Mouse (Mus musculus) 3T3-L1 (cell line): ENCODE results near the gene Hlf.
A peak's percentile ranks its signal among the peaks of the same experiment; 100 is the strongest.

Experiments
- DNase-seq: peaks from one replicate; pipeline ENCODE4 v3.0.0-alpha.2; 2015; ENCODE audit warnings: low read depth, low spot score

Gene Hlf

DNA sequence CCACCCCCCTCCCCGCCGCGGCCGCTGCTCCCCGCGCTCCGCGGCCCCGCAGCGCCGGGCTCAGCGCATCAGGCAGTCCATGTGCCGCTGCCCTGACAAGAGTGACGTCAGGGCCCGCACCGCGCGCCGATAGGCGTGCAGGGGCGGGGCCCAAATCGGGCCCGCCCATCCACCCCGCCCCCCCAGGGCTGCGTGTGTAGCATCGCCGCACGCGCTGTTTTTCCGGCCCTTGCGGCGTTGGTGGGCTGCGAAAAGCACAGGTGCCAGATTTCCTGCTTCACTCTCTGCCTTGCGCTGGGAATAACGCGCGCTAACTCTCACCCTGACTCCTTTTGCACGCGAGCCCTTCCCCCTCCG, at the start of gene Hlf:
Gene Hlf, minus strand, starts transcription at position 79 of the 357 bp plus-strand sequence.
- peak; percentile 19 for DNase-seq

DNA sequence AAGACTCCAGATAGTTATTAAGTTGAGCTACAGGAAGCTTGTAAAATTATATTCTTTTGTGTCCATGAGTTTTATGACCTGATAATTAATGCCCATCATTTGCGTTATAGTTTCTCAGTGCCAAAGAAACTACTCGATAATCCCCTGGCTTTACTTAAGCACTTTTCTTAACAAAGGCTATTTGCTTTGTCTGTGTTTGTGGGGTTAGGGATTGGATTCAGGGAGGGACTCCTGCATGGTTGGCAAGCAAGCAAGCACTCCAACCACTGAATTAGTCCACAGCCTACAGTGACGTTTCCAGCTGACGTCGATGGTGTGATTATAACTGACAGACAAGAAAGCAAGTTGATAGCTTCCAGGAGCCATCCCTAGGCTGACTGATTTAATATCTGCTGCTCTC, 48.1 kb upstream of the Hlf start:
- no peak for DNase-seq

DNA sequence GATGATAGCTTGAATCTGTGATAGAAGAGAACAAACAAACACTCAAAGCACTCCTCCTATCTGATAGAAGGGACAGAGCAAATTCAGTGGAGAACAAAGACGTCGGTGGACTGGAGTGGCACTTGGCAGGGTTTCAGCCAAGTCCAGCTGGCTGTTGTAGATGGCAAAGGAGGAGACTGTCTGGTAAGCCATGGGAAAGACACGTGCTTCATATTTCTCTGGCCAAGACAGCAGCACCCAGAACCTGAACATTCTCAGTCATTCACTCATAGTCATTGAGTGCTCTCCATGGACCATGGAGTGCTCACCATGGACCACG, 34.5 kb upstream of the Hlf start:
- DNase-seq, result no peak

DNA sequence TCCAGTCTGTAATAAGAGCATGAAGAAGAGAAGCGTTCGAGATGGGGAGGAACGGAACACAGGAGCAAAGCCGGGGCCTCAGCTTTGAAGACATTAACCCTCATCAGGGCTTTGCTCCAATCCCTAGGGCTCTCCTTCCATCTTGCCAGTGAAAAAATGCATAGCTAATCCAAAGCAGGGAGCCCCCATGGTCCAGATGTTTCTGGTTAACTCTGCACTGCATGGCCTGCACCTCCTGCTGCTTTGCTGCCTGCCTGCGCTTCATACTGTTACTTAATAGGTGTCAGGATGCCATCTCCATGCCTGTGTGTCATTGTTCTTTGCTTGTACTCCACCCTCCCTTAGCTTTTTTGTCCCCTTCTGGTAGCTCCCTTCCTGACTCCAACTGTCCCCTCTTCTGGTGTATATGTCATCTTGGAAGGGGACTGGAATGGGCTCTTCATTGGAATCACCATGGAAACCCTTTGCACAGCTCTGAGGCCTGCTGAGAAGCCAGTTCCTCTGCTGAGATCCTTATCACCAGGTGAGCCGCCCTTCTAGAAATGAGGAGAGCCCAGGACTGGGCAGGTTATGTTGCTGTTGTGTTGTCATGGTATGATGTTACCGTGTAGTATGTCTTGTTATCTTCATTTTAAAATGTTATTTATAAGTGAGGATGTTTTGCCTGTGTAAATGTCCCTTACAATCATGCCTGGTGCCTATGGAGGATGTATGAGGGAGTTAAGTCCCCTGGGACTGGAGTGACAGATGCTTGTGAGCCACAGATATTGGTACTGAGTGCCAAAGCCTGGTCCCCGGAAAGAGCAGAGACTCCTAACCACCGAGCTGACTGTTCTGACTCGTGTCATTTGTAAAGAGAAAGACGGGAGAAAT, 33.9 kb upstream of the Hlf start:
- DNase-seq, result peak; percentile 6

DNA sequence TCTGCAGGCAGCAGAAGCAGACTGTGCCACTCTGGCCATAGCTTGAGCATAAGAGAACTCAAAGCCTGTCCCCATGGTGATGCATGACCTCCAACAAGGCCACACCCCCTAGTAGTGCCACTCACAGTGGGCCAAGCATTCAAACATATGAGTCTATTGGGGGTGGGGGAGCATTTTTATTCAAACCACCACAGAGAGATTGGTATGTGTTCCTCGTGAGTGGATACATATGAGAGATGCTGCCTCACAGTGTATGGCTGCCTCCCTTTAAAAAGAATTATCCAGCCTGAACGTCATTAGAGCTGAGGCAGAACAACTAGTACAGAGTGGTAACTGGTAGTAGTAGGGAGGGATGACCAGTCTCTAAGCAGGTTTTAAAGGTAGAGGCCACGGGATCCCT, 33.2 kb upstream of the Hlf start:
- no peak for DNase-seq

DNA sequence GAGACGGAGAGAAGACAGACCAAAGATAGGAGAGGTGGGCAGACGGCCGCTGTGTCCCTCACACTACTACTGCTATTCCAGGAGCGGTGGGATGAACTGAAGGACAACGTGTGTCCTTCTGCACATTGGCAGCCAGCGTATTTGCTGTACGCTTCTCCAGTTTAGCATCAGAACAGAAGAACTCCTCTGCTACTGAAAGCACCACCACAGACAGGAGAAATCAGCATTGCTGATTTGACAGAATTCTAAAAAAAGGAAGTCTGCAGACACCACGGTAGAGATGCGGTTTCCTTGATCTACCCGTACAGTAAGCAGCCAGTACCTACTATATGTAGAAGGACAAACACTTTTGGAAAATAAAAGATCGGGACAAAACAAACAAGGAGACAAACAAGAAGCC, 29.0 kb upstream of the Hlf start:
- DNase-seq, result no peak

DNA sequence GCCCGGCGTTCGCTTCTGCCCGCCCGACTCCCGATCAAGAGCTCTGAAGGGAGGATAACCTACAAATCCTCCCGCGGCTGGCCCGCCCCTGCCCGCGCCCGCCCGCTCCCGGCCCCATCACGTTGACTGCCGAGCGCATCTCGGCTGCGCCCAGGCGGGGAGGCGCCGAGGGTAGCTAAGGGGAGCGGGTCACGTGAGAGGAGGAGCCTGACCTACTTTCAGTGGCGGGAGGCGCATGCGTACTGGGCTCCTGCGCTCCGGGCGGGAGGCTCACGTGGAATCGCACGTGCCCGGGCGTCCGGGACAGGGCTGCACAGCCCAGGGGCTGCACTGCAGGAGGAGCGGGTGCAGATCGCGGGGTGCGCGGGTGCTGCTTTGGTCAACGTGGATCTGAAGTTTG, 27.2 kb upstream of the Hlf start:
- peak; percentile 6 for DNase-seq

DNA sequence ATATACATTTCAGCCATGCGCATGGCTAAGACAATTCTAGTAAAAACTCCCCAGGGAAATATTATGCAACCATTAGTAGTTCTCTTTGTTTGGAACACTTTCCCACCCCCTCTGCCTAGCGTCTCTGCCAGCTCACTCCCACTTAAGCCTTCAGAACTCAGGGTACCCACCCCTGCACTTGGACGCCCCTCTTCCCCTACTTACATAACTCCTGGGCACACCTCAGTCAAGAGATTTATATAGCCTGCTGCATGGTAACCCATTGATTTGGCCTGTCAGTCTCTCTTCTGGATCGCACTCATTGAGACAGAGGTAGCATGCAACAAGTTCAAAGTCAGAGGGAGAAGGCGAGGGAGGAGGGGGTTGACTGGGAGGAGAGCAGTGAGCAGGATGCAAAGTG, 26.3 kb upstream of the Hlf start:
- DNase-seq, result no peak

DNA sequence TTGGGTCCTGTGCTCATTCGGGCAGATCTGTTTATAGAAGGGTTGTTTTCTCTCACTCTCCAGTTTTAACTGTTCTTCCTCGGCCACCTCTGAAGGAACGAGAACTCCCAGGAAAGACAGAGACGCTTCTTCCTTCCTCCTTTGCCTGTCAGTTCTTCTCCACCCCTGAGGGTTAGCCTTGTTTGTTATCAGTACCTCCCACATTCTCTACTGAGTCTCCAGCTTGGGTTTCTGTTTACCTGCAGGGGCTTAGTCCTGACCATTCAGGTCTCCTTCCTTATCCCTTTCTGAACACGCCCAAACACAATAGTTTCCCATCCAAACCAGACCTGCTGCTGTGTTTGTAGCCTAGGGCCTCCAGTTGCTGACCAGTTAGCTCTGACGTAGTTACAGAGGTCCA, 8.2 kb upstream of the Hlf start:
- DNase-seq, result no peak

DNA sequence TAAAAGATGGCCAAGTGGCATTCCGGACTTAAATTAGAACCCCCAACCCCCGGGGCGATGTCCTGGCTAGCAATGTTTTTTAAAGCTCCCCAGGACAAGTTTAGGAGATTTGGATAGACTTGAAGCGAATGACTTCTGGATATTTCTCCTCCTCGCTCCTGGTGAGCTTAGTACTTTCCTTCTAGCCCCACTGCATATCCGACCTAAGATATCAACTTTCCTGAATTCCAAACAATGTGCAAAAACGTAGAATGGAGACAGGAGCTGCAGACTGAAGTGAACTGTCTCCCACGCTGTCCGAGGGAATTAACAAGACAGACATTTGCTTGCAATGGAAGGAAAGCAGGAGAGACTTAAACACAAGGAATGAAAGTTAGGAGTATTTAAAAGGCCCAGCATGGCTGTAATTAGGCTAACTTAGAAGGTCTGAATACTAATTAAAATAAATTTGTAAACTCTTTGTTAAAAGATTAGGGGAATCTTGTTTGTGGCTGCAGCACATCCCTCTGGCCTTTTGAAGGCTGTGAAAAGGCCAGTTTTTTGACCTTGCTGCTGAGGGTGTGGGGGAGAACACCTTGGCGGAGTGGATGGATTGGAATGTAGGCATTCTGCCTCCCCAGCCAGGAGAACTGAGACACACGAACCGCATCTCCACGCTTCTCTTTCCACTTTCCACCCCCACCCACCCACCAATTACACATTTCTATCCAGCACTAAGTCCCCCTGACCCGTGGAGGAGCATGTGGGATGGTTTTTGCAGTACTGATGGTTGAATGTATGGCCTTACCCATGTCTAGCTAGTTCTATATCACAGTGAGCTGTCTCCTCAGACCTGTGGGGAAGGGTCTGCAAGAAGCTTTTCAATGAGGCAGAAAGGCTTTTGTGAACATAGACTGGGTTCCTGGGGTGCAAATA, 833 bp upstream of the Hlf start:
- no peak for DNase-seq

DNA sequence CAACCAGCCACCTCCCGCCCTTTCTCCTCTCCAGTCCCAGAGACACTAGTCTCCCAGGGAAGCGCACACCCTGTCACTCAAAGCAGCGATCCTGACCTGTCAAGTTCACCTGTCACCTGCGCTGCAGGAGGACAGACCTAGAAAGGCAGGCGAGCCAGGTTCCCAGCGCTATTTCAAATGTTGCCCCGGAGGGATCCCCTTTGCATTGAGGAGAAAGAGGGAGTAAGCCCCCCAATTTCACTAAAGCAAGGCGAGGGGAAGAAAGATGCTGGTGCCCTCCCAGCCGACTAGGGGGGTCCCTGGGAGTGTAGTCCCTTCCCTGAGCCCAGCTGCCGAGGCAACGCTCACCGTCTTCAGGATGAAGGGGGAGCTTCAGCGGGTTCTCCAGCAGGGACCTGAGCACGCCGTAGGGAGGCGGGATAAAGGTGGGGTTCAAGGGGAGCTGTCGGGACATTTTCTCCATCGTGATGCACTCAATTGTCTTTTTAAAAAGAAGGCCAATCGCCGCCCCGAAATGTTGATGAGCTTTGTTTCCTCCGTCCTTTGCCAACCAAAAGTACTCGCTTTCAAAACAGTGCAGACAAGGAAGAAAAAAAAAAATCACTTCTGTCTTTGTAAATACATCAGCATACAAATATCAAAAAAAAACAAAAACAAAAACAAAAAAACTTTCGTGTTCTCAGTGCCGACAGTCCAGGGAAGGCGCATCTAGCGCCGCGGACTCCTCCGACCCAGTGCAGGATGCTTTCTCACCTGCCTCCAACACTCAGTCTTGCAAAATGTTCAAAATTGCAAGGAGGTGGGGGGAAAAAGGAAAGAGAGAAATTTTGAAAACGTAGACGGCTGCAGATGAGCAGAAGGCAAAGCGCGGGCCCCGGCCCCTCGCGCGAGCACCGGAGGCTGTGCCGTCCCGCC, 536 bp downstream of the Hlf start:
- no peak for DNase-seq

DNA sequence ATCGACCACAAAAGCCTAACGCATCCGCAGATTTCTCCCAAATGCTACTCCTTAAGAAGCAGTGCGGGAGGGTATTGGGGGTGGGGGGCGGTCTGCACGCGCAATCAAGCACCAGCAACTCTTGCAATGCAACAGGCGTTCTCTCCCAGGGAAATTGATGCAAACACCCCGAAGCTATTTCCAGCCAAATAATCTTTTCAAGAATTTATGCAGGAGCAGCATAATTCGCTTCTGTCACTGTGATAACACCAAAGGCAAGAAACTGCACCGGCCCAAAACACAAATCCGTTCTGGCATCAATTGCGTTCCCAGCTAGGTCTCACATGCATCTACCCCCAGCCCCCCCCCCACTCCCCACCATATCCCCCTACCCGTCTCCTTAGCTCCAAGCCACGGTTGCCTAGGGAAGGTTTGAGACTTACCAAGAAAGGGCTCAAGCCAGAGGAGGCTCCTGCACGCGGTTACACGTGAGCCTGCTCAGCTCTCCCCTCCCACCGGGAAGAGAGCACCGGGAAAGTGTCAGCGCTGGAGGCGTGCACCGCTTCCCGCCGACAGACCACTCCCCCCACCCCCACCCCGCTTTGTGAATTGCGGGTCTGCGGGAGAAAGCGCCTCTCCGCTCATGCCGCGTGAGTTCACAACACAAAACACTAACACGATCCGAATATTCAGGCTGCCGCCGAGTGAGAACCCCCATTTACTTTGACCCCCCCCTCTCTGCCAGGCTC, 1.4 kb downstream of the Hlf start:
- DNase-seq, result no peak

DNA sequence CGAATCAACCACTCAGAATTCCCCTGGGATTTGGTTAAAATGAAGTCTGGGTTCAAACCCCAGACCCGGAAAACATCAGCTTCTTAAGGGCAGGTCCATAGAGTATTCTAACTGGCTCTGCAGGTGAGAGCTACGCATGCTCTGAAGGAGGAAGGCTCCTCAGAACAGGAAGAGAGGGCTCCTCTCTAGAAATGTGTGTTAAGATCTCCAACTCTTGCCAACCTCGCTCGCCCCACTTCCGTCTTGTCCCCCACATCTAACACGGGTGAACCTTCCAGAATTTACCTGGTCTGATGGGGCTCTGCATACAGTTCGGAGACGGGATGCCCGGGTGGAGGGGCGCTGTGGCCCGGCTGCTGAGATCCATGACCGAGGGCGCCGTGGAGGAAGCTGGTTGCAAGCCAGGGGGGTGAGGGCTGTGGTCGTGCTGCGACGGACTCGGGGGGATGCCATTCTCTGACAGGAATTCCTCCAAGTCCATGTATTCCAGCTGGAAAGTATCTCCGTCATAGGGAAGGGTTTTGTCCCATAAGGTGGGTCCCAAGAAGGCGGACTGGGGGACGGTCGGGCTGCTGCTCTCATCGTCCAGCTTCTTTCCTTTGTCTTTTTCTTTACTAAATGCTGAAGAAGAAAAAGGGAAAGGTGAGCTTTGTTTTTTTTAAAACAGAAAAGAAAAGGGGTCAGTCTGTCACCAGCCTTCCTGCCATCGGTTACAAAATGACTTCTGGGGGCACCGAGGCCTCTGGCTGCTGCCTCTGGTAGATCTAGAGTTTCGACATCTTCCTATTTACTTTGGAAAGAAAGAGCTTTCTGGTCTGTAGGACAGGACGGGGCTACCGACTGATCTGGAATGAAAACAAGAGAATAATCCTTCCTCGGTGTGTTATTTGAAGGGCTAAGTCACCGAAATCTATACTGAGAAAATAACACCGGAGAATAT, 2.9 kb downstream of the Hlf start:
- DNase-seq, result no peak

DNA sequence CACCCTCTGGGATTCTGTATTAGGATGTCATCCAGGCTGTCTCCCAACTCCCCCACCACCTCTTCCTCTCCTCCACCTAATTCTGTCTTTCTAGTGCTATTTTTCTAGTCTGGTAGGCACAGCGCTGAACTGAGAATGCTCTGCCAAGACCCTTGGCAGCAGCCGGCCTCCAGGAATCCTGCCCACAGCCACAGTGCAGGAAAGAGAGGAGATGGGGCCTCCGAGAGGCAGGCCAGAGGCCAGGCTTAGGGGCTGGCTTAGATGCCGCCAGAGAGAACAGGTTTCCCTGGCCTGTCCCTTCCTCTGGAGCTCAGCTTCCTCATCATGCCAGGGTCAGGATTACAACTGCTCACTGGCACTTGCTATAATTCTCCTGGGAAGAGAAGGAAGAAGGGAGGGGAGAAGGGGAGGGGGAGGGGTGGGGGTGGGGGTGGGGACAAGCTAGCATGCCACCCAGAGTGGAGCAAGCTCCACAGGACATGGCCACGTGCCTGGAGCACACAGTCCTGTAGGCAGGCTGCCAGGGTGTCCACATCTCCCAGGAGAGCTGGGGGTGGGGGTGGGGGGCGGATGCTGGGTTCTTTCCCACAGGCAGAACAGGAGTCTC, 8.6 kb downstream of the Hlf start:
- no peak for DNase-seq

DNA sequence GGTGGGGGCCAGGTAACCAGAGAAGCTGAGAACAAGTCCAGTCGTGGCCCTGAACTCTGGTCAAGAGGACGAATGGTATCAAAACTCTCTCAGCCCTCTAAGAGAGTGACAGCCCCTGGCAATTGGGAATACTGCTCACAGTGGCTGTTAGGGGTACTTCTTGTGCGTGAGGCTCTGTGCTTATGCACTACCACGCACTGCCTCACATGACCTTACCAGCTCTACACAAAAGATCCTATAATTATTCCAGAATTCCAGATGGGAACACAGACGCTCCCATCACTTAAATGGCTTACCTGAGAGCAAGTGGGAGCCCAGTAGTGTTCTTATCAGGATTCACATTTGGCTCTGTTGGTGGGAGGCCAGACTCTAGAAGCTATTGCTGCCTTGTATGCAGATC, 9.6 kb downstream of the Hlf start:
- no peak for DNase-seq

DNA sequence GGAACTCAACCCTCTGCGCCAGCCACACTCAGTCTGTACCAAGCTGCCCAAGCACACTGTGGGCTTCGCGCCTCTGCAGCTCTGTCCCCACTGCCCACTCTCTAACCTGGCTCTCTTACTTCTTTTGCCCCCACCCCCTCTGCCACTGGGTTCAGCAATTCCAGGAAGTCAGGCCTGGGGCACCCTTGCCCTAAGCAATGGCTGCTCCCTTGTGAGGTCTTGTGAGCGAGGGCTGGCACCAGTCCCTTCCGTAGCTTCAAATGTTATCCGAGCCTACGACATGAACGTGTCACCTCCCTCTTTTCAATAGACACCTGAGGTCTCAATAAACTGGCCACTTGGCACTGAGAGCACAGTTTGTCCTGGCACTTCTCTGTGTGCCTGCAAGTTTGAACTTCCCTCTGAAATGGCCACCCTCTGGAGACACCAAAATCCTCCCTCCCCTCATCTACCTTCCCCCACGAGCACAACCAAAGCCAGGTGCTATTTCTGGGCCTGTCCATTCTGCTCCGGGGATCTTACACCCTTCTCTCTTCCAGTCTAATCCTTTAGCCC, 10.5 kb downstream of the Hlf start:
- no peak for DNase-seq

DNA sequence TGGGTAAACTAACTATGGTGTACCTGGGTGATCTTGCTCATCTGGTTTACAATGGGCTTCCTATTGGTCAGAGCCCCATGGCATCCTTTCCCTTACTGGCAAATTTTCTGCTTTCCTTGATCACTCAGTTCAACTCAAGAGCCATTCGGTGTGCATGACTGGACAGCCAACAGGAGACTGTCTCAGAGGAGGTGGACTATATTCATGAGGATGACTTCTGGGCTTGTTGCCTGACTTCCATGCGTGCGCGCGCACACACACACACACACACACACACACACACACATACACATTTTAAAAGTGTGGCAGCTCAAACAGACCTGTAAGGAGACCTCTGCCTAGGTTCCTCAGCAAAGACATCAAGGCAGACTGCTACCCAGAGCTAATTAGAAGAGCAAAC, 12.7 kb downstream of the Hlf start:
- no peak for DNase-seq

DNA sequence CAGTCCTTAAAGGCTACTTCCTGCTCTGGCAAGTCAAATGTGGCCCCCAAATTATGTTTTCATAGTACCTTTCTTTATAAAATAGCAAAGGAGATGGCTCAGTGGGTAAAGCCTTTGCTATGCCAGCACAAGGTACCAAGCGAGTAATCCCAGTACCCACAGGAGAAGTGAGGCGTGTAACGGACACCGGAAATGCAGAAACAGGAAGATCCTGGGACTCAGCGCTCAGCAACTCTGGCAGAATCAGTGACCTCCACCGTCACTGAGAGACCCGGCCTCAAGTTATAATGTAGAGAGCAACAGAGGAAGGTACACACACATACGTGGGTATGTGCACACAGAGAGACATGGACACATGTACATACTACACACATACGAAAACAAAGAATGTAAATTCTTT, 14.3 kb downstream of the Hlf start:
- no peak for DNase-seq

DNA sequence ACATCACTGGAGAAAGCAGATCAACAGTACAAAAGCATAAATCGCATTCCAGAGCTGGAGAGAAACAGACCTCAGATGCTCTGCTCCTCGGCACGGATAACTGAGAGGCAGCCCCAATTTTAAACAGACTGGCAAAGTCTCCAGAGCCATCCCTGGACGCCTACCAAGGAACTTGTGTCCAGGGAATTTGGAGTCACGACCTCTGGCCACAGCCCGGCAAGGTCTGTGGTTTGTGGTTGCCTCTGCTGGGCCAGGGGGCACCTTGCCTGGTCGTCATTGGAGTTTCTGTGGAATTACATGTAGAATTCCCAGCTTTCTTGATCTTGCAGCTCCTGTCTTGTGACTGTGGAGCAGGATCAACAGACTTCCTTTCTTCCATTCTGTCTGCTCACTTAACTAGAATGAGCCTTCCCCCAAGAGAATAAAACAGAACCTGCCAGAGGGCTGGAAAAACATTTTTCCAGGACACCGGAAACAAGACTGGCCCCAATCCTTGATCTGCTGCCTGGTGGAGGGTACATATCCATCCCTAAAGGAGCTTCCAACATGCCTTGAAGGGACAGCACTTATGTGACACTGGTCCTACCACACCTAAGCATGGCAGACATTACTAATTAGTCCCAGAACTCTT, 19.1 kb downstream of the Hlf start:
- peak; percentile 78 for DNase-seq
